Mouse (Mus musculus): ENCODE results near the gene Larp7. TPM values are rescaled to one million over a fixed set of nuclear protein-coding genes. Genes with fewer than 3 reads are reported as not detected.

Gene Larp7
- total RNA-seq, 1 experiment: 39.1 TPM

- Histone ChIP-seq H3K36me3 (ENCODE audit: control insufficient read depth, insufficient read depth, low read length, poor library complexity, severe bottlenecking) (no peaks in the 10 kb centered on the region), H3K4me1 (ENCODE audit: control insufficient read depth in 2 of 2, insufficient read depth in 2 of 2, low read length in 2 of 2, poor library complexity in 1 of 2) (peaks cover 0 to 3% of the 10 kb centered on the region in 2 experiments; a peak in 1 of 4 replicates), H3K4me3 (ENCODE audit: insufficient read depth in 1 of 2, low read depth in 1 of 2, low read length in 2 of 2, poor library complexity in 1 of 2, severe bottlenecking in 1 of 2) (no peak overlapping the region), H3K9me3 (ENCODE audit: control insufficient read depth, insufficient read depth, low read depth, low read length) (no peaks in the 10 kb centered on the region), H3K9ac (ENCODE audit: insufficient read depth, low read depth, low read length, poor library complexity, severe bottlenecking) (no peak overlapping the region), H3K27ac (ENCODE audit: insufficient read depth, low read depth, low read length, poor library complexity, severe bottlenecking) (no peak overlapping the region)
- TF ChIP-seq CHD2 (IDR thresholded peaks at IDR 0.05; ENCODE audit: low read depth, low read length) (no peak), ZC3H11A (IDR thresholded peaks at IDR 0.05; ENCODE audit: borderline replicate concordance, low read depth, low read length) (no peak), HCFC1 (IDR thresholded peaks at IDR 0.05; ENCODE audit: borderline replicate concordance, insufficient read depth, low read length) (no peak), ZNF384 (IDR thresholded peaks at IDR 0.05; ENCODE audit: low read depth, low read length) (no peak), MAFK (IDR thresholded peaks at IDR 0.05; ENCODE audit: insufficient read depth, low read depth, low read length) (no peak)
- in situ Hi-C loops (cut with MboI; ENCODE audit: low sequenced_read_pairs in 2 of 2, unreplicated experiment in 2 of 2): no loop called here
- no peak for DNase-seq (ENCODE audit: low read depth, low spot score)
These were observed 39.5 kb downstream of the Larp7 start for GRCm38 (mm10) chr3:127513699-127514098.

- Histone ChIP-seq H3K36me3 (ENCODE audit: control insufficient read depth, insufficient read depth, low read length, poor library complexity, severe bottlenecking) (no peaks in the 10 kb centered on the region), H3K27ac (ENCODE audit: insufficient read depth, low read depth, low read length, poor library complexity, severe bottlenecking) (no peak overlapping the region), H3K4me1 (ENCODE audit: control insufficient read depth in 2 of 2, insufficient read depth in 2 of 2, low read length in 2 of 2, poor library complexity in 1 of 2) (peaks cover 0 to 3% of the 10 kb centered on the region in 2 experiments; a peak in 1 of 4 replicates), H3K9me3 (ENCODE audit: control insufficient read depth, insufficient read depth, low read depth, low read length) (no peaks in the 10 kb centered on the region), H3K4me3 (ENCODE audit: insufficient read depth in 1 of 2, low read depth in 1 of 2, low read length in 2 of 2, poor library complexity in 1 of 2, severe bottlenecking in 1 of 2) (no peak overlapping the region), H3K9ac (ENCODE audit: insufficient read depth, low read depth, low read length, poor library complexity, severe bottlenecking) (no peak overlapping the region)
- no peak for DNase-seq (ENCODE audit: low read depth, low spot score)
- TF ChIP-seq MAFK (IDR thresholded peaks at IDR 0.05; ENCODE audit: insufficient read depth, low read depth, low read length): no peak
- in situ Hi-C loops (cut with MboI; ENCODE audit: low sequenced_read_pairs in 2 of 2, unreplicated experiment in 2 of 2): no loop called here
These were observed 40.3 kb downstream of the Larp7 start for GRCm38 (mm10) chr3:127512794-127513335.

- in situ Hi-C loops (cut with MboI; ENCODE audit: low sequenced_read_pairs in 2 of 2, unreplicated experiment in 2 of 2): no loop called here
- Histone ChIP-seq H3K27ac (ENCODE audit: insufficient read depth, low read depth, low read length, poor library complexity, severe bottlenecking) (no peak overlapping the region), H3K36me3 (ENCODE audit: control insufficient read depth, insufficient read depth, low read length, poor library complexity, severe bottlenecking) (no peaks in the 10 kb centered on the region), H3K4me3 (ENCODE audit: insufficient read depth in 1 of 2, low read depth in 1 of 2, low read length in 2 of 2, poor library complexity in 1 of 2, severe bottlenecking in 1 of 2) (no peak overlapping the region), H3K9ac (ENCODE audit: insufficient read depth, low read depth, low read length, poor library complexity, severe bottlenecking) (no peak overlapping the region), H3K4me1 (ENCODE audit: control insufficient read depth in 2 of 2, insufficient read depth in 2 of 2, low read length in 2 of 2, poor library complexity in 1 of 2) (peaks cover 0 to 3% of the 10 kb centered on the region in 2 experiments; a peak in 1 of 4 replicates), H3K9me3 (ENCODE audit: control insufficient read depth, insufficient read depth, low read depth, low read length) (no peaks in the 10 kb centered on the region)
- DNase-seq (ENCODE audit: low read depth, low spot score): no peak
- TF ChIP-seq CHD2 (IDR thresholded peaks at IDR 0.05; ENCODE audit: low read depth, low read length) (no peak), ZNF384 (IDR thresholded peaks at IDR 0.05; ENCODE audit: low read depth, low read length) (no peak), ZC3H11A (IDR thresholded peaks at IDR 0.05; ENCODE audit: borderline replicate concordance, low read depth, low read length) (no peak), HCFC1 (IDR thresholded peaks at IDR 0.05; ENCODE audit: borderline replicate concordance, insufficient read depth, low read length) (no peak), MAFK (IDR thresholded peaks at IDR 0.05; ENCODE audit: insufficient read depth, low read depth, low read length) (no peak)
These were observed 41.1 kb downstream of the Larp7 start for GRCm38 (mm10) chr3:127511786-127512746.

- TF ChIP-seq CHD2 (IDR thresholded peaks at IDR 0.05; ENCODE audit: low read depth, low read length) (no peak), ZNF384 (IDR thresholded peaks at IDR 0.05; ENCODE audit: low read depth, low read length) (no peak), HCFC1 (IDR thresholded peaks at IDR 0.05; ENCODE audit: borderline replicate concordance, insufficient read depth, low read length) (no peak), MAFK (IDR thresholded peaks at IDR 0.05; ENCODE audit: insufficient read depth, low read depth, low read length) (no peak), ZC3H11A (IDR thresholded peaks at IDR 0.05; ENCODE audit: borderline replicate concordance, low read depth, low read length) (no peak)
- in situ Hi-C loops (cut with MboI; ENCODE audit: low sequenced_read_pairs in 2 of 2, unreplicated experiment in 2 of 2): no loop called here
- Histone ChIP-seq H3K36me3 (ENCODE audit: control insufficient read depth, insufficient read depth, low read length, poor library complexity, severe bottlenecking) (no peaks in the 10 kb centered on the region), H3K4me3 (ENCODE audit: insufficient read depth in 1 of 2, low read depth in 1 of 2, low read length in 2 of 2, poor library complexity in 1 of 2, severe bottlenecking in 1 of 2) (no peak overlapping the region), H3K27ac (ENCODE audit: insufficient read depth, low read depth, low read length, poor library complexity, severe bottlenecking) (no peak overlapping the region), H3K4me1 (ENCODE audit: control insufficient read depth in 2 of 2, insufficient read depth in 2 of 2, low read length in 2 of 2, poor library complexity in 1 of 2) (no peaks in the 10 kb centered on the region), H3K9ac (ENCODE audit: insufficient read depth, low read depth, low read length, poor library complexity, severe bottlenecking) (no peak overlapping the region), H3K9me3 (ENCODE audit: control insufficient read depth, insufficient read depth, low read depth, low read length) (no peaks in the 10 kb centered on the region)
- no peak for DNase-seq (ENCODE audit: low read depth, low spot score)
These were observed 45.0 kb downstream of the Larp7 start for GRCm38 (mm10) chr3:127507878-127508783.
